Mouse (Mus musculus) megakaryocyte progenitor cell, adult 5-6 weeks (primary cell): ENCODE results near the gene Abr. TPM values are rescaled to one million over a fixed set of nuclear protein-coding genes. Genes with fewer than 3 reads are reported as not detected.

Experiments used
- ATAC-seq: replicated peaks from 2 replicates; pipeline ENCODE4 v1.8.0; 2016; ENCODE audit warnings: mild to moderate bottlenecking, moderate TSS enrichment, inconsistent platforms; ENCODE audit not compliant: poor library complexity
- total RNA-seq, 2 experiments: library from RNA; stranded (forward) in 1 of 2; stranded (reverse) in 1 of 2; fragments of 157-497, 149-512 nt in 1 of 2; fragments of 200-1000 nt in 1 of 2; gene quantifications; 2 replicates each; pipeline versions ENCODE4 v1.2.3 to v1.2.4; 2015 to 2017

The Abr gene
- total RNA-seq, 2 experiments from 2014 or later, result 32.5 to 45.9 TPM

- ATAC-seq, result no peak
Measured at GRCm38 (mm10) chr11:76497066-76497768, 124.9 kb downstream of the Abr start.

GRCm38 (mm10) chr11:76496086-76496771, 125.9 kb downstream of the Abr start:
- ATAC-seq, result peak; percentile 51

GRCm38 (mm10) chr11:76495127-76496028, 126.7 kb downstream of the Abr start:
- no peak for ATAC-seq

GRCm38 (mm10) chr11:76494360-76495126, 127.6 kb downstream of the Abr start:
- peak; percentile 50 for ATAC-seq

GRCm38 (mm10) chr11:76493811-76494274, 128.3 kb downstream of the Abr start:
- no peak; the same call in 1 of the 2 replicates for ATAC-seq

- ATAC-seq, result no peak
Measured at GRCm38 (mm10) chr11:76493167-76493566, 128.9 kb downstream of the Abr start.

- no peak for ATAC-seq
Measured at GRCm38 (mm10) chr11:76491817-76492216, 130.3 kb downstream of the Abr start.

GRCm38 (mm10) chr11:76489407-76489806, 132.7 kb downstream of the Abr start:
- no peak for ATAC-seq

- ATAC-seq, result no peak
Measured at GRCm38 (mm10) chr11:76487024-76487423, 135.1 kb downstream of the Abr start.

- no peak for ATAC-seq
Measured at GRCm38 (mm10) chr11:76484033-76484432, 138.1 kb downstream of the Abr start.

GRCm38 (mm10) chr11:76483171-76483727, 138.9 kb downstream of the Abr start:
- ATAC-seq, result 0 out of 2 replicates have a peak, but pooled peaks have one; percentile 20

- ATAC-seq, result peak; percentile 45
Measured at GRCm38 (mm10) chr11:76482697-76483096, 139.4 kb downstream of the Abr start.

- peak; percentile 49 for ATAC-seq
Measured at GRCm38 (mm10) chr11:76482183-76482582, 139.9 kb downstream of the Abr start.

- peak; percentile 80 for ATAC-seq
Measured at GRCm38 (mm10) chr11:76479729-76480128, 142.4 kb downstream of the Abr start.

GRCm38 (mm10) chr11:76478676-76479655, 143.1 kb downstream of the Abr start:
- ATAC-seq, result peak; percentile 30; the same call in 1 of the 2 replicates

GRCm38 (mm10) chr11:76477095-76477525, 145.0 kb downstream of the Abr start:
- ATAC-seq, result no peak

- ATAC-seq, result no peak
Measured at GRCm38 (mm10) chr11:76476376-76477094, 145.6 kb downstream of the Abr start.

GRCm38 (mm10) chr11:76472617-76473016, 149.5 kb downstream of the Abr start:
- no peak for ATAC-seq
